11 mouse cellular contexts compared by ENCODE assay signal in genomic region chr8:95377863-95378291, GRCm38 (mm10). TPM values are rescaled to one million over a fixed set of nuclear protein-coding genes. Genes with fewer than 3 reads are reported as not detected.
DNase-seq lines count a peak whose midpoint lies in the region; ATAC-seq and TF ChIP-seq lines count a peak whose summit lies in the region.
"Had no signal": no experiment of that assay in that cellular context is flagged by ENCODE, and none has a peak within 500 bp of the region (broad histone marks: within the 10 kb centered on the region; RNA-seq: fewer than 3 reads in every experiment).

No protein-coding gene starts in this region.

- TF ChIP-seq POLR2A in liver, adult 2 months (IDR thresholded peaks at IDR 0.05; ENCODE audit: extremely low read depth, insufficient read depth, low read length): no peak
- TF ChIP-seq POLR2A in thymus, adult 2 months (IDR thresholded peaks at IDR 0.05; ENCODE audit: control insufficient read depth, extremely low read depth, insufficient read depth, low read length, poor library complexity): no peak

- TF ChIP-seq EP300 in stomach, postnatal 0 days (optimal IDR thresholded peaks at IDR 0.05): no peak

- TF ChIP-seq CTCF in liver, adult 2 months (IDR thresholded peaks at IDR 0.05; ENCODE audit: low read depth, low read length): no peak
- TF ChIP-seq CTCF in stomach, postnatal 0 days (IDR thresholded peaks at IDR 0.05; ENCODE audit: low read depth): no peak
- no peak for TF ChIP-seq CTCF in thymus, adult 2 months (IDR thresholded peaks at IDR 0.05; ENCODE audit: borderline replicate concordance, control insufficient read depth, extremely low read depth, insufficient read depth, low read length, poor library complexity)

- no peaks in the 10 kb centered on the region for H3K27me3 ChIP-seq in liver, adult 2 months (ENCODE audit: control insufficient read depth, insufficient read depth, low read length)
- H3K27me3 ChIP-seq in limb, embryonic 10.5 days (ENCODE audit: low read depth, poor library complexity, severe bottlenecking): no peaks in the 10 kb centered on the region
- no peaks in the 10 kb centered on the region for H3K27me3 ChIP-seq in stomach, postnatal 0 days (ENCODE audit: control insufficient read depth, insufficient read depth, low read length)
- H3K27me3 ChIP-seq in midbrain, embryonic 15.5 days (replicated peaks): no peaks in the 10 kb centered on the region
- no peaks in the 10 kb centered on the region for H3K27me3 ChIP-seq in thymus, adult 2 months (ENCODE audit: control insufficient read depth, insufficient read depth, low read length)
- H3K27me3 ChIP-seq: CH12.LX had no signal

- no peaks in the 10 kb centered on the region for H3K36me3 ChIP-seq in liver, adult 2 months (ENCODE audit: control insufficient read depth, insufficient read depth, low read length)
- H3K36me3 ChIP-seq in limb, embryonic 10.5 days: peaks cover 4% of the 10 kb centered on the region; the same call in 1 of the 2 replicates
- no peaks in the 10 kb centered on the region for H3K36me3 ChIP-seq in stomach, postnatal 0 days (ENCODE audit: control insufficient read depth, insufficient read depth, low read length)
- H3K36me3 ChIP-seq in midbrain, embryonic 15.5 days (replicated peaks): no peaks in the 10 kb centered on the region
- no peaks in the 10 kb centered on the region for H3K36me3 ChIP-seq in thymus, adult 2 months (ENCODE audit: control insufficient read depth, insufficient read depth, low read length)

- H3K27ac ChIP-seq in liver, adult 2 months (replicated peaks; ENCODE audit: insufficient read depth, low read depth, low read length): peak overlapping the region; percentile 82
- H3K27ac ChIP-seq in limb, embryonic 10.5 days: peak overlapping the region; percentile 30; the same call in 1 of the 2 replicates
- H3K27ac ChIP-seq in stomach, postnatal 0 days (replicated peaks): peak overlapping the region; percentile 87
- no peak overlapping the region for H3K27ac ChIP-seq in midbrain, embryonic 15.5 days
- H3K27ac ChIP-seq in thymus, adult 2 months (ENCODE audit: control insufficient read depth, insufficient read depth, low read length): no peak overlapping the region

- intact Hi-C loops in heart, postnatal 14 days (cut with DNase I): loop anchor here (2.0 kb wide), 1 partner anchor 25 kb away; the partner anchor contains the start of gene Mmp15

- H3K79me2 ChIP-seq in liver, adult 2 months (ENCODE audit: control insufficient read depth, insufficient read depth, low read length): no peaks in the 10 kb centered on the region

- peaks cover 10% of the 10 kb centered on the region for H3K4me1 ChIP-seq in liver, adult 2 months (ENCODE audit: control insufficient read depth, insufficient read depth, low read length)
- peaks cover 25% of the 10 kb centered on the region for H3K4me1 ChIP-seq in limb, embryonic 10.5 days
- no peaks in the 10 kb centered on the region for H3K4me1 ChIP-seq in stomach, postnatal 0 days (replicated peaks; ENCODE audit: control insufficient read depth, insufficient read depth)
- H3K4me1 ChIP-seq in midbrain, embryonic 15.5 days: no peaks in the 10 kb centered on the region
- H3K4me1 ChIP-seq in thymus, adult 2 months (replicated peaks; ENCODE audit: control insufficient read depth, insufficient read depth, low read length): no peaks in the 10 kb centered on the region

- H3K4me3 ChIP-seq in liver, adult 2 months (ENCODE audit: insufficient read depth, low read depth, low read length): no peak overlapping the region
- H3K4me3 ChIP-seq in limb, embryonic 10.5 days: no peak overlapping the region
- H3K4me3 ChIP-seq in stomach, postnatal 0 days (ENCODE audit: low read depth, low read length): no peak overlapping the region
- no peak overlapping the region for H3K4me3 ChIP-seq in midbrain, embryonic 15.5 days
- no peak overlapping the region for H3K4me3 ChIP-seq in thymus, adult 2 months (ENCODE audit: control insufficient read depth, insufficient read depth, low read length)

- no peak overlapping the region for H3K4me2 ChIP-seq in stomach, postnatal 0 days (replicated peaks; ENCODE audit: low read depth)
- H3K4me2 ChIP-seq in midbrain, embryonic 15.5 days: no peak overlapping the region

- peak; percentile 89 for ATAC-seq in stomach, postnatal 0 days (ENCODE audit: low FRiP score, low TSS enrichment)
- no peak for ATAC-seq in midbrain, embryonic 15.5 days (replicated peaks)
- ATAC-seq: liver, postnatal 0 days had no signal

- H3K9ac ChIP-seq in liver, adult 2 months (ENCODE audit: low read depth, low read length): peak overlapping the region; percentile 27
- H3K9ac ChIP-seq in stomach, postnatal 0 days (ENCODE audit: low read length): no peak overlapping the region
- no peak overlapping the region for H3K9ac ChIP-seq in midbrain, embryonic 15.5 days
- H3K9ac ChIP-seq: liver, postnatal 0 days had no signal

- WGBS in liver, adult 2 months: 17% methylated on average over 7 of the region's 7 CpGs
- 20% methylated on average over 7 of the region's 7 CpGs for WGBS in limb, embryonic 10.5 days
- WGBS in stomach, postnatal 0 days: 10% methylated on average over 7 of the region's 7 CpGs
- 65% methylated on average over 7 of the region's 7 CpGs for WGBS in midbrain, embryonic 15.5 days
- 80% methylated on average over 7 of the region's 7 CpGs for WGBS in thymus, adult 2 months

- peak; percentile 88 for DNase-seq in liver, adult 2 months (ENCODE audit: extremely low read depth, low read depth, low spot score)
- no peak for DNase-seq in liver
- peak; percentile 48 to 64 for DNase-seq in heart, postnatal 14 days
- no peak for DNase-seq in limb, embryonic 10.5 days (ENCODE audit: low spot score)
- DNase-seq in stomach, postnatal 0 days (ENCODE audit: low spot score): peak; percentile 89
- DNase-seq in right cerebral cortex, adult 2 months (ENCODE audit: low spot score in 2 of 2): no peak
- DNase-seq in thymus, adult 2 months: no peak
- DNase-seq: adrenal gland, adult 8-10 months; liver, postnatal 0 days had no signal

- no peaks in the 10 kb centered on the region for H3K9me3 ChIP-seq in limb, embryonic 10.5 days (replicated peaks)
- no peaks in the 10 kb centered on the region for H3K9me3 ChIP-seq in stomach, postnatal 0 days (ENCODE audit: control insufficient read depth, low read length)
- no peaks in the 10 kb centered on the region for H3K9me3 ChIP-seq in midbrain, embryonic 15.5 days

RNA-seq across cellular contexts. Expression of gene Mmp15, which starts 25.8 kb away (rescaled TPM):
- 6.5 and 7.2 TPM in 2 replicates for total RNA-seq in liver, adult 2 months (2014; rRNA removed)
- 15.1 and 16.5 TPM in 2 replicates for polyA plus RNA-seq in liver, adult 2 months (2012; rRNA removed)
- total RNA-seq in heart, postnatal 14 days (2021): 10 to 100 TPM; 90.2 to 99.0 TPM
- polyA plus RNA-seq in limb, embryonic 10.5 days (2016; fragmentation: Nextera tagmentation; extraction: Ambion mirVana): 9.5 and 10.3 TPM in 2 replicates
- 19.0 and 21.7 TPM in 2 replicates for polyA plus RNA-seq in stomach, postnatal 0 days (2015; fragmentation: Nextera tagmentation; extraction: Ambion mirVana)
- 18.1 and 18.7 TPM in 2 replicates for polyA plus RNA-seq in midbrain, embryonic 15.5 days (2015; fragmentation: Nextera tagmentation; extraction: Ambion mirVana)
- 14.7 and 16.2 TPM in 2 replicates for polyA plus RNA-seq in thymus, adult 2 months (2012; rRNA removed)

RNA-seq across cellular contexts. Expression of gene Usb1, which starts 45.8 kb away (rescaled TPM):
- total RNA-seq in liver, adult 2 months (2014; rRNA removed): 6.7 and 7.9 TPM in 2 replicates
- polyA plus RNA-seq in liver, adult 2 months (2012; rRNA removed): 16.2 and 20.0 TPM in 2 replicates
- total RNA-seq in heart, postnatal 14 days (2021): 10 to 100 TPM; 18.6 TPM
- polyA plus RNA-seq in limb, embryonic 10.5 days (2016; fragmentation: Nextera tagmentation; extraction: Ambion mirVana): 42.0 and 45.2 TPM in 2 replicates
- polyA plus RNA-seq in stomach, postnatal 0 days (2015; fragmentation: Nextera tagmentation; extraction: Ambion mirVana): 21.5 and 24.6 TPM in 2 replicates
- polyA plus RNA-seq in midbrain, embryonic 15.5 days (2015; fragmentation: Nextera tagmentation; extraction: Ambion mirVana): 37.4 and 38.4 TPM in 2 replicates
- polyA plus RNA-seq in thymus, adult 2 months (2012; rRNA removed): 51.9 and 55.6 TPM in 2 replicates

RNA-seq across cellular contexts. Expression of gene Zfp319, which starts 46.1 kb away (rescaled TPM):
- total RNA-seq in liver, adult 2 months (2014; rRNA removed): 1.2 and 1.8 TPM in 2 replicates
- 2.5 and 3.2 TPM in 2 replicates for polyA plus RNA-seq in liver, adult 2 months (2012; rRNA removed)
- total RNA-seq in heart, postnatal 14 days (2021): 10 to 100 TPM; 11.6 to 11.9 TPM
- 10.3 and 11.5 TPM in 2 replicates for polyA plus RNA-seq in limb, embryonic 10.5 days (2016; fragmentation: Nextera tagmentation; extraction: Ambion mirVana)
- polyA plus RNA-seq in stomach, postnatal 0 days (2015; fragmentation: Nextera tagmentation; extraction: Ambion mirVana): 2.5 TPM in 2 replicates
- 19.0 and 19.1 TPM in 2 replicates for polyA plus RNA-seq in midbrain, embryonic 15.5 days (2015; fragmentation: Nextera tagmentation; extraction: Ambion mirVana)
- polyA plus RNA-seq in thymus, adult 2 months (2012; rRNA removed): 30.7 and 34.8 TPM in 2 replicates

RNA-seq across cellular contexts. Expression of gene Cfap20, which starts 56.8 kb away (rescaled TPM):
- total RNA-seq in liver, adult 2 months (2014; rRNA removed): 39.6 and 47.1 TPM in 2 replicates
- 27.0 and 37.5 TPM in 2 replicates for polyA plus RNA-seq in liver, adult 2 months (2012; rRNA removed)
- total RNA-seq in heart, postnatal 14 days (2021): 10 to 100 TPM; 32.9 to 38.7 TPM
- 134 and 143 TPM in 2 replicates for polyA plus RNA-seq in limb, embryonic 10.5 days (2016; fragmentation: Nextera tagmentation; extraction: Ambion mirVana)
- polyA plus RNA-seq in stomach, postnatal 0 days (2015; fragmentation: Nextera tagmentation; extraction: Ambion mirVana): 85.5 and 85.7 TPM in 2 replicates
- 120 and 121 TPM in 2 replicates for polyA plus RNA-seq in midbrain, embryonic 15.5 days (2015; fragmentation: Nextera tagmentation; extraction: Ambion mirVana)
- 65.9 and 67.2 TPM in 2 replicates for polyA plus RNA-seq in thymus, adult 2 months (2012; rRNA removed)

Comparison
In these comparisons a context has a peak if more than half of its experiments do, and no peak if none do; other contexts are left out.
1. DNase-seq: peak in liver, adult 2 months (single experiment), heart, postnatal 14 days (2 of 2) and stomach, postnatal 0 days (single experiment); none in liver (single experiment), limb, embryonic 10.5 days (single experiment), right cerebral cortex, adult 2 months (0 of 2) and thymus, adult 2 months (single experiment).
2. H3K27ac ChIP-seq: peak in liver, adult 2 months (single experiment), limb, embryonic 10.5 days (single experiment) and stomach, postnatal 0 days (single experiment); none in midbrain, embryonic 15.5 days (single experiment) and thymus, adult 2 months (single experiment).